Mouse (Mus musculus) stomach, embryonic 16.5 days (tissue): ENCODE measurements around the gene 4930562C15Rik. TPM values are rescaled to one million over a fixed set of nuclear protein-coding genes. Genes with fewer than 3 reads are reported as not detected.
A peak's percentile ranks its signal among the peaks of the same experiment; 100 is the strongest.
"Not testable (repeated sequence)": the region's sequence is repeated elsewhere in the genome, so short reads cannot be mapped to it uniquely, and the experiment has no call there.

ENCODE experiments used
- ATAC-seq: fragments of 200-750 bp; cut with Nextera tagmentation; 2 replicates; pipeline ENCODE4 v1.8.0; 2017; ENCODE audit warnings: moderate number of reproducible peaks, moderate TSS enrichment; ENCODE audit not compliant: insufficient read depth, low FRiP score
- H3K27ac ChIP-seq: fragments of 300-500 bp; sonication (generic); 2 replicates; pipeline ENCODE4 v1.5.1; 2014; ENCODE audit warnings: low read length
- H3K27me3 ChIP-seq: fragments of 300-500 bp; sonication (generic); 2 replicates; pipeline ENCODE4 v1.6.1; 2014; ENCODE audit warnings: low read length, control low read depth, mixed read lengths; ENCODE audit not compliant: control insufficient read depth, insufficient read depth
- H3K36me3 ChIP-seq: fragments of 300-500 bp; sonication (generic); 2 replicates; pipeline ENCODE4 v1.6.1; 2014; ENCODE audit warnings: low read length; ENCODE audit not compliant: control insufficient read depth, insufficient read depth
- H3K4me1 ChIP-seq: fragments of 300-500 bp; sonication (generic); 2 replicates; pipeline ENCODE4 v1.6.1; 2014; ENCODE audit warnings: low read length, control low read depth, mixed read lengths; ENCODE audit not compliant: control insufficient read depth, insufficient read depth
- H3K4me2 ChIP-seq: fragments of 300-500 bp; sonication (generic); 2 replicates; pipeline ENCODE4 v1.6.1; 2014; ENCODE audit warnings: low read depth, low read length, mixed read lengths
- H3K4me3 ChIP-seq: fragments of 300-500 bp; sonication (generic); replicated peaks from 2 replicates; pipeline ENCODE4 v1.5.1; 2014; ENCODE audit warnings: mild to moderate bottlenecking, low read length
- H3K9ac ChIP-seq: fragments of 300-500 bp; sonication (generic); 2 replicates; pipeline ENCODE4 v1.6.1; 2014; ENCODE audit warnings: low read length
- H3K9me3 ChIP-seq: fragments of 300-500 bp; sonication (generic); replicated peaks from 2 replicates; pipeline ENCODE4 v1.6.1; 2016; ENCODE audit warnings: low read length, control low read depth; ENCODE audit not compliant: control insufficient read depth
- WGBS: fragments of 180-500 bp; shearing (Covaris S2); extraction: QIAGEN DNeasy Blood & Tissue Kit; methylation state at CpG from one replicate; pipeline ENCODE4 v1.1.7; 2014; 5-methylcytosine and 5-hydroxymethylcytosine counted together
- polyA plus RNA-seq: library from polyadenylated mRNA; unstranded; fragments of >200 nt; fragmentation: Nextera tagmentation; extraction: Ambion mirVana; gene quantifications from 2 replicates; pipeline ENCODE4 v1.2.1, GENCODE M21; 2015

4930562C15Rik gene
- polyA plus RNA-seq = 0.27 and 0.47 TPM in 2 replicates

GRCm38 (mm10) chr16:4835191-4835590, at the start of gene 4930562C15Rik:
4930562C15Rik (plus strand) TSS chr16:4835416.
- Histone ChIP-seq H3K4me3 (no peak within 1 kb of the TSS), H3K4me2 (no peak within 1 kb of the TSS), H3K27ac (no peak within 1 kb of the TSS), H3K36me3 (no peaks in the 10 kb centered on the region), H3K4me1 (no peaks in the 10 kb centered on the region; the same call in 1 of the 2 replicates), H3K9ac (no peak within 1 kb of the TSS), H3K27me3 (no peaks in the 10 kb centered on the region), H3K9me3 (no peaks in the 10 kb centered on the region)
- 73% methylated on average over 3 of the region's 3 CpGs for WGBS
- ATAC-seq = no peak

GRCm38 (mm10) chr16:4785706-4786105, 49.5 kb upstream of the 4930562C15Rik start:
- Histone ChIP-seq H3K4me3 (no peak overlapping the region), H3K4me1 (peaks cover 49% of the 10 kb centered on the region), H3K27ac (no peak overlapping the region), H3K9me3 (no peaks in the 10 kb centered on the region), H3K4me2 (no peak overlapping the region), H3K27me3 (no peaks in the 10 kb centered on the region), H3K36me3 (no peaks in the 10 kb centered on the region), H3K9ac (no peak overlapping the region)
- WGBS = 61% methylated on average over 4 of the region's 4 CpGs
- ATAC-seq = no peak

- H3K9me3 ChIP-seq = no peaks in the 10 kb centered on the region
- no peaks in the 10 kb centered on the region for H3K27me3 ChIP-seq
- no peaks in the 10 kb centered on the region for H3K36me3 ChIP-seq
- H3K27ac ChIP-seq = no peak overlapping the region
- peak overlapping the region; percentile 91 for H3K4me2 ChIP-seq
- ATAC-seq = no peak
- no peak overlapping the region for H3K9ac ChIP-seq
- peak overlapping the region; percentile 16; the same call in 1 of the 2 replicates for H3K4me3 ChIP-seq
- peaks cover 44% of the 10 kb centered on the region for H3K4me1 ChIP-seq
Observed at GRCm38 (mm10) chr16:4788176-4788575, 47.0 kb upstream of the 4930562C15Rik start.

- Histone ChIP-seq H3K4me3 (peak overlapping the region; percentile 67), H3K9me3 (no peaks in the 10 kb centered on the region), H3K27me3 (no peaks in the 10 kb centered on the region), H3K4me2 (peak overlapping the region; percentile 91), H3K4me1 (peaks cover 37% of the 10 kb centered on the region), H3K9ac (peak overlapping the region; percentile 87), H3K36me3 (no peaks in the 10 kb centered on the region), H3K27ac (peak overlapping the region; percentile 80)
- ATAC-seq = peak; percentile 8
- WGBS = under 1% methylated on average over 29 of the region's 29 CpGs
Observed at GRCm38 (mm10) chr16:4789311-4789768, 45.9 kb upstream of the 4930562C15Rik start.

- H3K9me3 ChIP-seq = no peaks in the 10 kb centered on the region
- H3K4me3 ChIP-seq = peak within 1 kb of the TSS; percentile 67
- H3K9ac ChIP-seq = peak within 1 kb of the TSS; percentile 87
- WGBS = under 1% methylated on average over 51 of the region's 51 CpGs
- peak within 1 kb of the TSS; percentile 91 for H3K4me2 ChIP-seq
- peak within 1 kb of the TSS; percentile 99 for H3K27ac ChIP-seq
- H3K27me3 ChIP-seq = no peaks in the 10 kb centered on the region
- no peaks in the 10 kb centered on the region for H3K36me3 ChIP-seq
- H3K4me1 ChIP-seq = peaks cover 30% of the 10 kb centered on the region
- peak; percentile 98 for ATAC-seq
Observed at GRCm38 (mm10) chr16:4789810-4790559, 45.2 kb upstream of the 4930562C15Rik start, which contains the start of gene Cdip1. Cdip1 (minus strand) TSS chr16:4790292.

- Histone ChIP-seq H3K9me3 (no peaks in the 10 kb centered on the region), H3K27me3 (no peaks in the 10 kb centered on the region), H3K4me3 (no peak overlapping the region), H3K27ac (no peak overlapping the region), H3K4me1 (peaks cover 24% of the 10 kb centered on the region), H3K4me2 (no peak overlapping the region), H3K9ac (no peak overlapping the region), H3K36me3 (no peaks in the 10 kb centered on the region)
- WGBS = 63% methylated on average over 2 of the region's 2 CpGs
- ATAC-seq = no peak
Observed at GRCm38 (mm10) chr16:4791332-4791731, 43.9 kb upstream of the 4930562C15Rik start.

DNA sequence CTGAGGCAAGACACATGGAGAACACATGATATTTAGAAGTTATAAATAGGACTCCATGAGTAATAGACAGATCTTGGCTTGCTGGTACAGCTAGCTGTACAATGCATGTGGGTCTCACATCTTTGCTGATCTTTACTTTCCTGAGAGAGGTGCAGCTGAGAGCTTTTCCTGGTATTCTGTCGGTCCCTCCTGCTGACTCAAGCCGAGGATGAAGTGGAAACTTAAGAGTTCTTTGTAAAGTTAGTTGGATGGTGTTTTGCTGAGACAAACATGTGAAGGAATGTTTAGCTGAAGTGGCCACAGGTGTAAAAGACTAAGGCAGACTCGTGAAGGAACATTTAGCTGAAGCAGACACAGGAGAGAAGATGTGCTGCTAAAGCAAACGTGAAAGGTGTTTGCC, 38.6 kb upstream of the 4930562C15Rik start:
- no peak overlapping the region for H3K4me3 ChIP-seq
- 77% methylated on average over 4 of the region's 4 CpGs for WGBS
- no peak for ATAC-seq
- no peaks in the 10 kb centered on the region for H3K36me3 ChIP-seq
- H3K27me3 ChIP-seq = no peaks in the 10 kb centered on the region
- no peaks in the 10 kb centered on the region for H3K4me1 ChIP-seq
- H3K9ac ChIP-seq = no peak overlapping the region
- no peak overlapping the region for H3K4me2 ChIP-seq
- H3K27ac ChIP-seq = no peak overlapping the region
- H3K9me3 ChIP-seq = no peaks in the 10 kb centered on the region

- ATAC-seq = no peak
- Histone ChIP-seq H3K9ac (no peak overlapping the region), H3K4me3 (no peak overlapping the region), H3K9me3 (peaks cover 8% of the 10 kb centered on the region), H3K36me3 (no peaks in the 10 kb centered on the region), H3K27me3 (no peaks in the 10 kb centered on the region), H3K4me2 (no peak overlapping the region), H3K27ac (no peak overlapping the region), H3K4me1 (no peaks in the 10 kb centered on the region)
- WGBS = 86% methylated on average over 3 of the region's 3 CpGs
Observed at GRCm38 (mm10) chr16:4818349-4818748, 16.9 kb upstream of the 4930562C15Rik start.

DNA sequence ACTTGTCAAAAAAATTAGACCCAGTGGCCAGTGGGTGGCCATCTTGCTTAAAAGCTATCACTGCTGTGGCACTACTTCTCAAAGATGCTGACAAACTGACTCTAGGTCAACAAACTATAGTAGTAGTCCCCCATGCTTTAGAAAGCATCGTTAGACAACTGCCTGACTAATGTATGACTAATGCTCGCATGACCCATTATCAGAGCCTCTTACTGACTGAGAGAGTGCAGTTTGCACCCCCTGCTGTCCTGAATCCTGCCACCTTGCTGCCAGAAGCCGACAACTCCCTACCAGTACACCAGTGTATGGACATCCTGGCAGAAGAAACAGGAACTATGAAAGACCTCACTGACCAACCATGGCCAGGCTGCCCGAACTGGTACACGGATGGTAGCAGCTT, 10.8 kb upstream of the 4930562C15Rik start:
- not testable (repeated sequence) for H3K4me3 ChIP-seq, H3K27ac ChIP-seq, H3K4me1 ChIP-seq, H3K4me2 ChIP-seq, H3K27me3 ChIP-seq, H3K9me3 ChIP-seq, H3K9ac ChIP-seq, H3K36me3 ChIP-seq, ATAC-seq
- WGBS = 80% methylated on average over 5 of the region's 5 CpGs
